Mouse (Mus musculus): ENCODE measurements at regions not wholly inside any gene's neighbourhood (a gene's known extent, or its start where the extent isn't known, plus 50 kb on each side); places are given as distances from the start of the nearest gene placed in this dataset.
"Not testable (repeated sequence)": the region's sequence is repeated elsewhere in the genome, so short reads cannot be mapped to it uniquely, and the experiment has no call there.

DNA sequence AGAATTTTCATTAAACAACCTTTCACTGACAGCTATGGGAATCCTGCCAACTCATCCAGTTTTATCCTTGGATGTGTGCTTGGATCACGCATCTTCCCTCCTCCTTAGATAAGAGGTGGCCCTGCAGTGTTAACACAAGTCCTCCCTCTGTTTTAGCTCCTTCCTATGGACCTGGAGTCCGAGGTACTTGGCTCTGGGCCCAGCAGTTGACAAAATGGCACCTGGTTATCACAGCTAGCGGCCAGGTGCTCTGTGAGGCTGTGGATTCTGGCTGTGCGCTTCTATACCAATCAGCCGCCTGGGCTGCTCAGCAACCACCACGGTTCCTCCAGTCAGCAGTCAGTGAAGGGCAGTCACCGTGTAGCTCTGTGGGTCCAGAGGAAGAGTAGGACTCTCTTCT, 157.4 kb downstream of the Prdm2 start:
- no peaks in the 10 kb centered on the region; the same call in 1 of the 2 replicates for H3K4me1 ChIP-seq (replicated peaks)
- no peaks in the 10 kb centered on the region for H3K9me3 ChIP-seq
- DNase-seq (ENCODE audit: low spot score) = no peak
- 89% methylated on average over 7 of the region's 7 CpGs for WGBS
- no peaks in the 10 kb centered on the region for H3K36me3 ChIP-seq
- no peak overlapping the region for H3K27ac ChIP-seq
- H3K4me3 ChIP-seq = no peak overlapping the region
- H3K27me3 ChIP-seq (ENCODE audit: insufficient read depth, poor library complexity, severe bottlenecking) = no peaks in the 10 kb centered on the region

DNA sequence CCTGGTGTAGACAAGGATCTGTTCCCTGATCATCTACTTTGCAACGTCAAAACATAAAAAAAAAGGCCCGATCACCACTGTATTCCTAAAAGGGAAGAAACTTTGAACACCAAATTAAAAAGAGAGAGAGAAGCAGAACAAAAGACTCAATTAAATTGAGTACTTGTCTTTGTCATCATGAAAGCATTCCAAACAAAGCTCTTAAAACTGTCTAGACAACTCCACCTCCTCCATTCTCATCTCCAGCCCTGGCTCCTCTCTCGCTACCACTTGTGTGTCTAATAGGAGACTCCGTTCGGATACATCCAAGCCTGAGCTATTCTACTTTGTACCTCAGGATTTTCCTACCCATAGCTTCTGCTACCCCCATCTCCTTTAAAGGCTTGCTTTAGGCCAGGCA, 159.8 kb downstream of the Prdm2 start:
- Histone ChIP-seq H3K9me3 (no peaks in the 10 kb centered on the region), H3K27ac (no peak overlapping the region), H3K36me3 (no peaks in the 10 kb centered on the region), H3K4me1 (replicated peaks) (no peaks in the 10 kb centered on the region), H3K27me3 (ENCODE audit: insufficient read depth, poor library complexity, severe bottlenecking) (no peaks in the 10 kb centered on the region), H3K4me3 (no peak overlapping the region)
- 86% methylated on average over 5 of the region's 5 CpGs for WGBS
- no peak for DNase-seq (ENCODE audit: low spot score)

DNA sequence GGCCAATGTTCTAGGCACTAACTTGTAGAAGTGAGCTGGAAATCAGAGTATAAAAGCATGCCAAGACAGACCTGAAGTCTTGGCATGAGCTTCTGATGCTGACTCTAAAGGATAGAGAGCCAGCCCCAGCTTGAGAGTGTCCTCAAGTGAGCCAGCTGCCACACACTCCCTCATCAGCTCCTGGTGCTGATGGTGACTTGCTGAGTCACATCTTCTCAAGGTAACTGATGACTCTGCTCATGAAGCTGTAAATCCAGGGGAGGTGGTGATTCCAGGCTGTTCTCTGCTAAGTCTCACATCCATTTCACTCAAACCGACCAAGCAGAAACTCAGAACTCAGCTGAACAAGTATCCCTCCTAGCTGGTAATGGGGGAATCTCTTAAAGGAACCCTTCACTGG, 161.6 kb downstream of the Prdm2 start:
- no peaks in the 10 kb centered on the region for H3K4me1 ChIP-seq (replicated peaks)
- H3K4me3 ChIP-seq = no peak overlapping the region
- no peaks in the 10 kb centered on the region for H3K27me3 ChIP-seq (ENCODE audit: insufficient read depth, poor library complexity, severe bottlenecking)
- no peaks in the 10 kb centered on the region for H3K9me3 ChIP-seq
- no peak overlapping the region for H3K27ac ChIP-seq
- H3K36me3 ChIP-seq = no peaks in the 10 kb centered on the region
- 81% methylated on average over 1 of the region's 1 CpGs for WGBS
- no peak for DNase-seq (ENCODE audit: low spot score)

DNA sequence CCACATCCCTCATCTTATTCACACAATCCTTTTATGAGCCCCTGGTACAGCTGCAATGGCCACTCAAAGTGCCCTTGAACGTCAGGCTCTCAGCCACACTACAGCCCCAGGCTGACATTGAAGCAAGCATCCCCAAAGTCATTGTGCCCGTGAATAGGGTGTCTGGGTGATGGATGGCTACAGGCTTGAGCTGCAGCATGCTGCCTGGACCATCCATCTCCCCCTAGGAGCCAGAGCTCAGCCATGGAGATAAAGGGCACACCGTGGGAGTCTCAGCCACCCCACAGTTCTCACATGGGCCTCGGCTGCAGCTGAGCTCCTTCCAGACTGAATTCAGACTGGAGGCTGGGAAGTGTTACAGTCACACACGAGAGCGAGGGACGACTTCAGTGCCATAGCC, 167.6 kb downstream of the Prdm2 start:
- no peak overlapping the region for H3K4me3 ChIP-seq
- DNase-seq (ENCODE audit: low spot score) = peak; percentile 44
- H3K4me1 ChIP-seq (replicated peaks) = peaks cover 16% of the 10 kb centered on the region
- H3K27me3 ChIP-seq (ENCODE audit: insufficient read depth, poor library complexity, severe bottlenecking) = no peaks in the 10 kb centered on the region
- H3K9me3 ChIP-seq = no peaks in the 10 kb centered on the region
- H3K27ac ChIP-seq = peak overlapping the region; percentile 56; the same call in 1 of the 2 replicates
- no peaks in the 10 kb centered on the region for H3K36me3 ChIP-seq
- 43% methylated on average over 7 of the region's 7 CpGs for whole genome bisulfite sequencing

DNA sequence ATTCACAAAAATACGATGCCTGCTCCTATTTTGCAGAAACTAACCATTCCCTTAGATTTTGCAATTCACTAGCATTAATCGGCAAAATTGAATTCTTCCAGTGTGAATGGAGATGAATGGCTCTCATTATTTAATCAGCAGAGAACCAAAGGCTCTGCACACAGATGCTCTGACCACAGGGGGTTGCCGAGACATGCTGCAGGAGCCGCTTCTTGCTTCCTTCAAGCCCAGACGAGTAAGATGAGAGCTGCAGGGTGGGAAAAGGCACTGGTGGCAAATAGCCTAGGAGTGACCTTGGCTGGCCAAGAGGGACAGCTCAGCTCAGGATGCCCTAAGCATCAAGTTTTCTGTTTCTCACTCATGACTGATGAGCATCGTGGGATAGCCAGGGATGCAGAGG, 170.0 kb downstream of the Prdm2 start:
- no peaks in the 10 kb centered on the region for H3K36me3 ChIP-seq
- H3K27me3 ChIP-seq (ENCODE audit: insufficient read depth, poor library complexity, severe bottlenecking) = no peaks in the 10 kb centered on the region; the same call in 1 of the 2 replicates
- H3K4me3 ChIP-seq = no peak overlapping the region
- peaks cover 16% of the 10 kb centered on the region for H3K4me1 ChIP-seq (replicated peaks)
- WGBS = 42% methylated on average over 6 of the region's 6 CpGs
- H3K27ac ChIP-seq = no peak overlapping the region
- H3K9me3 ChIP-seq = no peaks in the 10 kb centered on the region
- peak; percentile 16 for DNase-seq (ENCODE audit: low spot score)

DNA sequence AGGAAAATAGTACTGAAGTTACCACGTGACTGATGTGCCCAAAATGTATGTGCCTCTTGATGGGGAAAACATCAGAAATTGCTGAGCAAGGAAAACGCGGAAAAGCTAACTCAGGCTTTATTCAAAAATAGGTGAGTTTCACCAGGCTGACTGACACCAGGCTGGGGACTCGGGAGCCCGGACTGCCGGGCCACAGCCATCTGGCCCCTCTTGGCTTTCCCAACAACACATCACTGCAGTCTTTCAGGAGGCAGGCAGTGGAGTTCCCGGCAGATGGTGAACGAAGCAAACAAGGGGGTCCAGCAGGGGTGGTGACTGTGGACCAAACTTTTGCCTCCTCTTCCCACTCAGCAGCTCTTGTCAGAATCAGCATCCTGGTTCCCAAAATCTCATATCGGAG, 174.2 kb downstream of the Prdm2 start:
- Histone ChIP-seq H3K36me3 (no peaks in the 10 kb centered on the region), H3K9me3 (no peaks in the 10 kb centered on the region), H3K27me3 (ENCODE audit: insufficient read depth, poor library complexity, severe bottlenecking) (no peaks in the 10 kb centered on the region; the same call in 1 of the 2 replicates), H3K27ac (no peak overlapping the region), H3K4me1 (replicated peaks) (peaks cover 20% of the 10 kb centered on the region), H3K4me3 (no peak overlapping the region)
- DNase-seq (ENCODE audit: low spot score) = no peak
- WGBS = 78% methylated on average over 9 of the region's 9 CpGs

DNA sequence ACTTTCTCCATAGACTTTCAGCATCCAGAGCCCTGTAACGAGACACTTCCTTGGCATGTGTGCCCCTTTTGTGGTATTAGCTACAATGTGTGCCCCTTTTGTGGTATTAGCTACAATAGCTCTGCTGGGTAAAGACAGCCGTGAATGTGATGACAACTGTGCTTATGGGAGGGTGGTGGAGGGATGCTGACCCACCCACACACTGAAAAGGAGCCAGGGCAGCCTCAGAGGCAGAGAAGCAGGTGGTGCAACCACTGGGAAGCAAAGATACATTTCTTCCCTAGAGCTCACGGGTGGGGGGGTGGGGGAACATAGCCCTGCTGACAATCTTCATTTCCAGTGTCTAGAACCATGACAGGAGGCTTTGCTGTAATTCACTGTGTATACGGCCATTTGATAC, 176.1 kb downstream of the Prdm2 start:
- Histone ChIP-seq H3K27me3 (ENCODE audit: insufficient read depth, poor library complexity, severe bottlenecking) (no peaks in the 10 kb centered on the region; the same call in 1 of the 2 replicates), H3K27ac (peak overlapping the region; percentile 50; the same call in 1 of the 2 replicates), H3K4me3 (no peak overlapping the region), H3K36me3 (no peaks in the 10 kb centered on the region), H3K9me3 (no peaks in the 10 kb centered on the region), H3K4me1 (replicated peaks) (peaks cover 10% of the 10 kb centered on the region)
- DNase-seq (ENCODE audit: low spot score) = no peak
- WGBS = 71% methylated on average over 4 of the region's 4 CpGs

DNA sequence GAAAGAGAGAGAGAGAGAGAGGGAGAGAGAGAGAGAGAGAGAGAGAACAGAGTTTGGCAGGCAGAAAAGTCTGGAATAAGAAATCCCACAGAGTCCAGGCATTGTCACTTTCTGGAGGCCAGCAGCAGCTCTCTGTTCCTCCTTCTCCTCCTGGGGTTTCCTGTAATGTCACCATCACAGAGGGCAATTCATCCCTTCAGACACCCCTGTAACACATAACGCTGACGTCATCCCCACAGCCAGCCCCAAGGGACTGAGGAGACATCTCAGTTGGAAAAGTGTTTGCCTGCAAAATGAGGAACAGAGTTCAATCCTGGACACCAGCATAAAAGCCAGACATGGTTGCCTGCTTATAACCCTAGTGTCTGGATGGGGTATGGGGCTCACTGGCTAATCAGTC, 177.7 kb downstream of the Prdm2 start:
- WGBS = 66% methylated on average over 2 of the region's 2 CpGs
- not testable (repeated sequence) for H3K27ac ChIP-seq

DNA sequence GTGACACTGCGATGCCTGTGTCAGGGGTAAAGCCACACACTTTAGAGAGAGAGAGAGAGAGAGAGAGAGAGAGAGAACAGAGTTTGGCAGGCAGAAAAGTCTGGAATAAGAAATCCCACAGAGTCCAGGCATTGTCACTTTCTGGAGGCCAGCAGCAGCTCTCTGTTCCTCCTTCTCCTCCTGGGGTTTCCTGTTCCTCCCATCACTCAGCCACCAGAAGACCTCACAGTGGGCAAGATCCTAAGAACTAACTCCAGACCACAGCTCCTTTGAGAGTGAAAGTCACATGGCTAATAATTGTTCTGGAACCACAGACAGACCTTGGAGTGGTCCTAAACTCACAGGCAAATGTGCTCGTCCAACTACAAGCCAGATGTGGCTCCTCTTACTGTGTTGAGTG, 178.5 kb downstream of the Prdm2 start:
- 87% methylated on average over 2 of the region's 2 CpGs for WGBS
- not testable (repeated sequence) for H3K27me3 ChIP-seq (ENCODE audit: insufficient read depth, poor library complexity, severe bottlenecking); H3K4me3 ChIP-seq; H3K9me3 ChIP-seq; H3K36me3 ChIP-seq; H3K27ac ChIP-seq; DNase-seq (ENCODE audit: low spot score)
- peaks cover 10% of the 10 kb centered on the region for H3K4me1 ChIP-seq (replicated peaks)

More for the DNA sequence above, 177.7 kb downstream of the Prdm2 start:
- DNase-seq (ENCODE audit: low spot score); H3K27me3 ChIP-seq (ENCODE audit: insufficient read depth, poor library complexity, severe bottlenecking); H3K9me3 ChIP-seq; H3K36me3 ChIP-seq; H3K4me3 ChIP-seq: not testable (repeated sequence)
- H3K4me1 ChIP-seq (replicated peaks) = peaks cover 10% of the 10 kb centered on the region

DNA sequence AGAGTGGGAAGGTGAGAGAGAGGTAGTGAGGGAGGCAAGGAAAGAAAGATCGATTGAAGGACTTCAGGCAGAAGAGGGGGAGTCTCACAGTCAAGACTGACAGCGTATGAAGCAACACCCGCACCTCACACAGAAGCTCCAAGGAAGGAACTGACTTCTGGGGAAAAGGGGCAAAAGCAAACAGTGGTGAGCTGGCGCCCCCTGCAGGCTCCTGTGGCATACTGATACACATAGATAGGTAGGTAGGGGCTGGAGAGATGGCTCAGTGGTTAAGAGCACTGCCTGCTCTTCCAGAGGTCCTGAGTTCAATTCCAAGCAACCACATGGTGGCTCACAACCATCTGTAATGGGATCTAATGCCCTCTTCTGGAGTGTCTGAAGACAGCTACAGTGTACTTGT, 183.0 kb downstream of the Prdm2 start:
- H3K36me3 ChIP-seq; H3K27ac ChIP-seq; DNase-seq (ENCODE audit: low spot score); H3K27me3 ChIP-seq (ENCODE audit: insufficient read depth, poor library complexity, severe bottlenecking); H3K4me3 ChIP-seq; H3K9me3 ChIP-seq; H3K4me1 ChIP-seq (replicated peaks): not testable (repeated sequence)
- 73% methylated on average over 4 of the region's 4 CpGs for WGBS

DNA sequence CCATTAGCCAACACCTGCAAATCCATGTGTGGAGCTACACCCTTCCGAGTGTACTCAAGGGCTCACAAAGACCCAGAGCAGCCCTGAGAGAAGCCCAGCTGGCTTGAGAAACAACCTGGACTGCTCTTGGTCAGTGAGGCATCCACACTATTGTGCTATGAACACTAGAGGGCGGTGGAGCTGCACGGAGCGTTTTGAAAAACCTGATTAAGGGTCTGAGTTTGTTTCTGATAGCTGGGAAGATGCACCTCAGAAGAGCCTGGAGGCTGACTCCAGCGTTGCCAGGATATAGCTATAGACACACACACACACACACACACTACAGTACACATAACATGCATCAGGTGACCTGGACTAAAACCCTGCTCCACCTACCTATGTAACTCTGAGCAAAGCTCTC, 185.5 kb downstream of the Prdm2 start:
- 8% methylated on average over 5 of the region's 5 CpGs for WGBS
- peak; percentile 71 for DNase-seq (ENCODE audit: low spot score)
- Histone ChIP-seq H3K9me3 (0 out of 2 replicates have a peak, but pooled peaks cover 5% of the 10 kb centered on the region), H3K4me3 (no peak overlapping the region), H3K27me3 (ENCODE audit: insufficient read depth, poor library complexity, severe bottlenecking) (no peaks in the 10 kb centered on the region), H3K36me3 (no peaks in the 10 kb centered on the region), H3K4me1 (replicated peaks) (no peaks in the 10 kb centered on the region), H3K27ac (no peak overlapping the region)

DNA sequence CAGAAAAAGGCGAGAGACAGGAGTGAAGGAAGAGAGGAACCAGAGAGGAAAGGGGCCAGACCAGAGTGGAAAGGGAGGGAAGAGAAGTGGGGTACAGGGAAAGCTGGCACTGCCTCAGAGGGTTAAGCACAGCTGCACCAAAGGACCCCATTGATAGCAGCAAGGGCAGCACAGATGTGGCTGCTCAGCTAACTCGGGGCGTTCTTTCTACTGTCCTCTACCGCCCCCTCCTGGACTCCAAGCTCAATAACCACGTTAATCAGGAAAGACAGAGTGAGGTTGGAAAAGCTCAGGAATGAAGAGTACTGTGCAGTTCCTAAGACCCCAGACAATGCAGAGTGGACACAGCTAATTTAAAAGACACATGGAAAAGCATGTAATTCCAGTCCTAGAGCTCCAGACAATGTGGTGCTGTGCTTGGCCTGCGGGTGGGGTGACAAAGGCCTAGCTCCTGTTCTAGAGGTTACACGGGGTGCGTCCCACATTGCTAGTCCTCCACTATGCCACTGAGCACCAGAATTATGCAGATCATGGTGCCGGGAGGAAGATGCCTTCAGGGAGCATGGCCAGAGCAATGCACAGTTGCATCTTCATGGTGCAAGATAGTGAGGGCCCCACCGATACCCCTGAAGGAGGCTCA, 191.4 kb downstream of the Prdm2 start:
- Histone ChIP-seq H3K9me3 (0 out of 2 replicates have a peak, but pooled peaks cover 5% of the 10 kb centered on the region), H3K27me3 (ENCODE audit: insufficient read depth, poor library complexity, severe bottlenecking) (peaks cover 13% of the 10 kb centered on the region), H3K27ac (no peak overlapping the region), H3K36me3 (no peaks in the 10 kb centered on the region), H3K4me3 (no peak overlapping the region), H3K4me1 (replicated peaks) (peaks cover 15% of the 10 kb centered on the region)
- peak; percentile 62 for DNase-seq (ENCODE audit: low spot score)
- 45% methylated on average over 10 of the region's 10 CpGs for WGBS

DNA sequence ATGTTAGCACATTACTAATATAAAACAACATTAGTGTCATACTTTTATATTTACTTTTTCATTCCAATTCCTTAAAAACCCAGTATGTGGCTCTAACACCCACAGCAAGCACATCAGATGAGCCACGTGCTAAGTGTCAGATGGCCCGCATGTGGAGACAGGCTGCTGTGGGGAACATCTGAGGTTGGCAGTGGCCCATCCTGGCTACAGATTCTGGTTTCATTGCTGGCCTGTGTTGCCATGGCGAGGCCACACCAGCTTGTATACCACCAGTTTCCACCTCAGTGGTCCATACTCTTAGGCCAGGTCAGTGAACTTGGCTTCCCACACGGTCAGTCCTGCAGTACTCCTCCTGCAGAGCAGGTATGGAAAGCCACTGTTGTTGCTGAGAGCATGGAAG, 192.1 kb downstream of the Prdm2 start:
- Histone ChIP-seq H3K36me3 (no peaks in the 10 kb centered on the region), H3K4me1 (replicated peaks) (peaks cover 15% of the 10 kb centered on the region), H3K27me3 (ENCODE audit: insufficient read depth, poor library complexity, severe bottlenecking) (peaks cover 13% of the 10 kb centered on the region), H3K9me3 (0 out of 2 replicates have a peak, but pooled peaks cover 5% of the 10 kb centered on the region), H3K27ac (no peak overlapping the region), H3K4me3 (no peak overlapping the region)
- WGBS = 82% methylated on average over 4 of the region's 4 CpGs
- DNase-seq (ENCODE audit: low spot score) = no peak

DNA sequence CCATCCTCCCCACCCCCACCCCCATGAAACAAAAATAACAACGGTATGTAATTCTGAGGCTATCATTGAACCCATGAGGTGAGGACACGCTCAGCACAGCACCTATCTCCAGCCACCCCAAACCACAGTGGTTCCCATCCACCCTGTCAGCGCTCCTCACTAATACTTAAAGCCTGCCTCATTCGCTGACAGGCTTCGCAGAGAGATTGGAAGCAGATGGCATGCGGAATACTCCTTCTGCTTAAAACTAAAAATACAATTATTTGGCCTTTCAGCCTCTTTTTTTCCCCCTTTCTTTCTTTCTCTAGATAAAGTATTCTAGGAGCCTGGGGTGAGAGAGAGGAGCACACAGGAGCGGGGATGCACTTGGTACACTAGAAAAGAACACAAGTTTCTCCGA, 199.9 kb downstream of the Prdm2 start:
- WGBS = 89% methylated on average over 8 of the region's 8 CpGs
- Histone ChIP-seq H3K27me3 (ENCODE audit: insufficient read depth, poor library complexity, severe bottlenecking) (peaks cover 6% of the 10 kb centered on the region), H3K4me1 (replicated peaks) (peaks cover 6% of the 10 kb centered on the region)

More for the DNA sequence above, 199.9 kb downstream of the Prdm2 start:
- Histone ChIP-seq H3K36me3 (no peaks in the 10 kb centered on the region), H3K27ac (no peak overlapping the region), H3K9me3 (no peaks in the 10 kb centered on the region), H3K4me3 (no peak overlapping the region)
- DNase-seq (ENCODE audit: low spot score) = no peak
